Mouse (Mus musculus) testis, adult 2 months (tissue): ENCODE results near the gene Bub1b. TPM values are rescaled to one million over a fixed set of nuclear protein-coding genes. Genes with fewer than 3 reads are reported as not detected.
"Not testable (repeated sequence)": the region's sequence is repeated elsewhere in the genome, so short reads cannot be mapped to it uniquely, and the experiment has no call there.

Experiments
- H3K27ac ChIP-seq: fragments of 200-500 bp; 2 replicates; pipeline ENCODE4 v1.5.1; 2012; ENCODE audit warnings: low read depth, low read length; ENCODE audit not compliant: control insufficient read depth, insufficient read depth
- H3K27me3 ChIP-seq: fragments of 200-500 bp; 2 replicates; pipeline ENCODE4 v1.6.1; 2012; ENCODE audit warnings: mild to moderate bottlenecking, low read length, moderate library complexity; ENCODE audit not compliant: control insufficient read depth, insufficient read depth
- H3K36me3 ChIP-seq: fragments of 200-500 bp; 2 replicates; pipeline ENCODE4 v1.6.1; 2012; ENCODE audit warnings: mild to moderate bottlenecking, low read length; ENCODE audit not compliant: control insufficient read depth, insufficient read depth
- H3K4me1 ChIP-seq: fragments of 200-500 bp; 2 replicates; pipeline ENCODE4 v1.6.1; 2012; ENCODE audit warnings: low read length; ENCODE audit not compliant: control insufficient read depth, insufficient read depth
- H3K4me3 ChIP-seq: fragments of 200-500 bp; 2 replicates; pipeline ENCODE4 v1.5.1; 2012; ENCODE audit warnings: low read depth, mild to moderate bottlenecking, low read length, moderate library complexity, mixed read lengths; ENCODE audit not compliant: control insufficient read depth
- CTCF ChIP-seq: fragments of 200-500 bp; IDR thresholded peaks from 2 replicates; pipeline ENCODE4 v1.5.1; 2012; ENCODE audit warnings: low read depth, mild to moderate bottlenecking, inconsistent platforms, low read length, moderate library complexity; ENCODE audit not compliant: control insufficient read depth, insufficient read depth, insufficient replicate concordance
- POLR2A ChIP-seq: fragments of 200-500 bp; IDR thresholded peaks from 2 replicates; pipeline ENCODE4 v1.6.1; 2012; ENCODE audit warnings: low read depth, mild to moderate bottlenecking, inconsistent platforms, low read length, moderate library complexity; ENCODE audit not compliant: control insufficient read depth
- polyA plus RNA-seq: library from polyadenylated mRNA; depleted of rRNA; stranded (reverse); fragments of >200 nt; gene quantifications from 2 replicates; pipeline ENCODE4 v1.2.3, GENCODE M21; 2012; rRNA removed

The Bub1b gene
- 18.4 and 20.0 TPM in 2 replicates for polyA plus RNA-seq

- H3K27ac ChIP-seq: peak within 1 kb of the TSS; percentile 90
- peaks cover 9% of the 10 kb centered on the region for H3K4me1 ChIP-seq
- H3K27me3 ChIP-seq: no peaks in the 10 kb centered on the region
- peaks cover 1% of the 10 kb centered on the region; the same call in 1 of the 2 replicates for H3K36me3 ChIP-seq
- H3K4me3 ChIP-seq: peak within 1 kb of the TSS; percentile 96
- TF ChIP-seq POLR2A: peak; percentile 77
- TF ChIP-seq CTCF: no peak
Measured at GRCm38 (mm10) chr2:118597673-118598568, at the start of gene Bub1b. Gene Bub1b, plus strand, starts transcription at chr2:118598211.

- no peak overlapping the region for H3K27ac ChIP-seq
- H3K36me3 ChIP-seq: no peaks in the 10 kb centered on the region
- H3K4me1 ChIP-seq: peaks cover 11% of the 10 kb centered on the region
- no peak for TF ChIP-seq POLR2A
- TF ChIP-seq CTCF: no peak
- H3K27me3 ChIP-seq: no peaks in the 10 kb centered on the region
- H3K4me3 ChIP-seq: peak overlapping the region; percentile 73
Measured at GRCm38 (mm10) chr2:118548421-118549221, 49.4 kb upstream of the Bub1b start.

GRCm38 (mm10) chr2:118549507-118550473, 48.2 kb upstream of the Bub1b start, which contains the start of gene Bmf:
Gene Bmf, minus strand, starts transcription at chr2:118549687.
- Histone ChIP-seq H3K27me3 (no peaks in the 10 kb centered on the region), H3K36me3 (no peaks in the 10 kb centered on the region), H3K4me1 (peaks cover 11% of the 10 kb centered on the region), H3K27ac (no peak within 1 kb of the TSS), H3K4me3 (peak within 1 kb of the TSS; percentile 73)
- no peak for TF ChIP-seq POLR2A
- TF ChIP-seq CTCF: no peak

- no peak overlapping the region for H3K4me3 ChIP-seq
- TF ChIP-seq CTCF: no peak
- no peak for TF ChIP-seq POLR2A
- H3K4me1 ChIP-seq: peaks cover 11% of the 10 kb centered on the region
- no peaks in the 10 kb centered on the region for H3K27me3 ChIP-seq
- H3K36me3 ChIP-seq: no peaks in the 10 kb centered on the region
- no peak overlapping the region for H3K27ac ChIP-seq
Measured at GRCm38 (mm10) chr2:118551606-118552005, 46.4 kb upstream of the Bub1b start.

GRCm38 (mm10) chr2:118554356-118554990, 43.5 kb upstream of the Bub1b start:
- H3K4me1 ChIP-seq, H3K4me3 ChIP-seq, H3K27me3 ChIP-seq, H3K36me3 ChIP-seq: not testable (repeated sequence)
- peak overlapping the region; percentile 57; the same call in 1 of the 2 replicates for H3K27ac ChIP-seq

- Histone ChIP-seq H3K27me3 (no peaks in the 10 kb centered on the region), H3K36me3 (no peaks in the 10 kb centered on the region), H3K4me1 (no peaks in the 10 kb centered on the region), H3K27ac (no peak overlapping the region), H3K4me3 (no peak overlapping the region)
- no peak for TF ChIP-seq CTCF
- no peak for TF ChIP-seq POLR2A
Measured at GRCm38 (mm10) chr2:118558426-118558825, 39.6 kb upstream of the Bub1b start.
